Mouse (Mus musculus) heart, embryonic 10.5 days (tissue): Measurements from ENCODE around the gene Vars. TPM values are rescaled to one million over a fixed set of nuclear protein-coding genes. Genes with fewer than 3 reads are reported as not detected.
"Not testable (repeated sequence)": the region's sequence is repeated elsewhere in the genome, so short reads cannot be mapped to it uniquely, and the experiment has no call there.

Source experiments
- DNase-seq: peaks from one replicate; pipeline ENCODE4 v3.0.0-alpha.2; 2017; ENCODE audit warnings: low spot score
- H3K27ac ChIP-seq: fragments of 300-500 bp; sonication (generic); 2 replicates; pipeline ENCODE4 v1.5.1; 2016; ENCODE audit warnings: mild to moderate bottlenecking
- H3K27me3 ChIP-seq: fragments of 300-500 bp; sonication (generic); 2 replicates; pipeline ENCODE4 v1.6.1; 2016; ENCODE audit warnings: mild to moderate bottlenecking; ENCODE audit not compliant: poor library complexity, insufficient read depth, severe bottlenecking
- H3K36me3 ChIP-seq: fragments of 300-500 bp; sonication (generic); 2 replicates; pipeline ENCODE4 v1.6.1; 2016; ENCODE audit warnings: mild to moderate bottlenecking, moderate library complexity
- H3K4me1 ChIP-seq: fragments of 300-500 bp; sonication (generic); 2 replicates; pipeline ENCODE4 v1.6.1; 2016; ENCODE audit warnings: mild to moderate bottlenecking
- H3K4me3 ChIP-seq: fragments of 300-500 bp; sonication (generic); 2 replicates; pipeline ENCODE4 v1.5.1; 2016; ENCODE audit warnings: mild to moderate bottlenecking, moderate library complexity
- H3K9me3 ChIP-seq: fragments of 300-500 bp; sonication (generic); 2 replicates; pipeline ENCODE4 v1.6.1; 2016; ENCODE audit warnings: mild to moderate bottlenecking, moderate library complexity
- WGBS: fragments of 180-500 bp; shearing (Covaris S2); methylation state at CpG from one replicate; pipeline ENCODE4 v1.1.7; 2016; 5-methylcytosine and 5-hydroxymethylcytosine counted together
- polyA plus RNA-seq: library from polyadenylated mRNA; unstranded; fragments of >200 nt; fragmentation: Nextera tagmentation; extraction: Ambion mirVana; gene quantifications from 2 replicates; pipeline ENCODE4 v1.2.1, GENCODE M21; 2016

Gene Vars
- polyA plus RNA-seq, 1 experiment from 2014 or later = 166 TPM

DNA sequence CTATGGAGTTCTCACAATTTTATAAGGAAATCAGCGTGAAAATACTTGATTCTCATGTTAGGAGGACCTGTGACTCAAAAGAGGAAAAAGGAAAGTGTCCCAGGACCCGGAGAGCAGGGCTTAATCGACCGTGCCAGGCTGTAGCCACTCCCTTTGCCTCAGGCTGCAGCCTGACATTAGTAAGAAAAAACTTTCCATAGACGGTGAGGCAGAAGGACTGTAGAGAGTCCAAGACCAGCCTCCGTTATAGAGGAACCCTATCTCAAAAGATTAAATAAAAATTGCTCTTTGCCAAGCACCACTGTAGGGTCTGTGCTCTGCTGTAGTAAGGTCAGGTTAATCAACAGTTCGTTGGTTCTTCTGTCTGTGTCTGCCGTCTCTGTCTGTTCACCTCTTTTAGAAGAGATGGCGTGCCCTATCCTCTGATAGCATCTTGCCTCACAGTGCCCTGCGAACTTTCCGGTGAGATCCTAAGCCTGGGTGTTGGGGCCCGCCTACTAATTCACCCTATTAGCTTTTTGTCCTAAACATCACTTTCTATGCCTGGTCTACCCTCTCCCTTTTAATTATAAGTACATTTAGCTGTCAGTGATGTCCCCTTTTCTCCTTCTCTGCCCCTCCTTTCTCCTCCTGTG, 40.8 kb upstream of the Vars start:
- H3K4me1 ChIP-seq = peaks cover 7% of the 10 kb centered on the region
- peak overlapping the region; percentile 58 for H3K4me3 ChIP-seq
- DNase-seq = no peak
- 10% methylated on average over 12 of the region's 12 CpGs for WGBS
- H3K27ac ChIP-seq = peak overlapping the region; percentile 88
- H3K9me3 ChIP-seq = no peaks in the 10 kb centered on the region
- peaks cover 40% of the 10 kb centered on the region; the same call in 1 of the 2 replicates for H3K27me3 ChIP-seq
- H3K36me3 ChIP-seq = no peaks in the 10 kb centered on the region

DNA sequence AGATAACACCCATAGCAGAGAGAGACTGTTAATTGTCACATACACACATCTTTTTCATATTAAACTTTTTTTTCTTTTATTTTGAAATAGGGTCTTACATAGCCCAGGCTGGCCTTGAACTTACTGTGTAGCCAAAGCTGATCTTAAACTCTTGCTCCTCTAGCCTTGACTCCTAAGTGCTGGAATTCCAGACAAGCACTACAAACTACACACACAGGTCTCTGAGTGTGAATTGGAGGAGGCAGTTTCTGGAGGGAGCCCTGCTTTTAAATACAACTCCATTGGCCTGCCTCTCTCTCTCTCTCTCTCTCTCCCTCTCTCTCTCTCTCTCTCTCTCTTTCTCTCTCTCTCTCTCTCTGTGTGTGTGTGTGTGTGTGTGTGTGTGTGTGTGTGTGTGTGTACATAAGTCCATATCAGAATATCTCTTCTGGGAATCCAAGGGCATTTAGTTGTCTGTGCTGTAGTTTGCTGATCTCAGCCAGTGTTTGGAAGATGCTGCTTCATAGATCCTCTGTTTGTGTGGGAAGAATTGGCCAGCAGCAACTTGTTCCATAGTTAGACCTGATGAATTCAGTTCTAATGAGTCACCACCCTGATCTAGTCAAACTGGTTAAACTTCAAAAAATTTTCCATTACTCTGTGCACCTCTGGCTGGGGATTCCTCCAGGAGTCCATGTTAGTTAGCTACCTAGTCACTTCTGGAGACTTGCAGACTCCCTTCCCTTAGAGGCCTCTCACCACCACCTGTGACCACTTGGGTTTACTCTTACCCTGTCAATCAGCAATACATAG, 39.9 kb upstream of the Vars start:
- H3K27ac ChIP-seq = no peak overlapping the region
- no peak overlapping the region for H3K4me3 ChIP-seq
- peaks cover 33% of the 10 kb centered on the region; the same call in 1 of the 2 replicates for H3K27me3 ChIP-seq
- H3K36me3 ChIP-seq = no peaks in the 10 kb centered on the region
- H3K4me1 ChIP-seq = peaks cover 7% of the 10 kb centered on the region
- DNase-seq = no peak
- H3K9me3 ChIP-seq = no peaks in the 10 kb centered on the region

DNA sequence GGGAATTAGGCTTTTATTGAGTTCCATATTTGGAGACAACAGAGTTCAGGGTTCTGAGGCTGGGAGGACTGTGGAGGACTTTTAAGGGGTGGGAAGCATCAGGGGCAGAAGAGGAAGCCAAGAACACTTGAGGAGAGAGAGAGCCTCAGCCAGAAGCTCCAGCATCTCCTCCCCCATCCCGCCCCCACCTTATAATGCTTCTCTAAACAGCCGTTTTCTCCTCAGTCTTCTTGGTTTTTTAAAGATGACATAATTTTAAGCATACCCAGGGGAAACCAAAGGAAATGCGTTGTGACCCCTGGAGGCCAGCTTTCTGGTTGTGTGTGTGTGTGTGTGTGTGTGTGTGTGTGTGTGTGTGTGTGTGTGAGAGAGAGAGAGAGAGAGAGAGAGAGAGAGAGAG, 38.7 kb upstream of the Vars start:
- H3K9me3 ChIP-seq = no peaks in the 10 kb centered on the region
- H3K4me1 ChIP-seq = peaks cover 7% of the 10 kb centered on the region
- no peak overlapping the region for H3K27ac ChIP-seq
- H3K36me3 ChIP-seq = no peaks in the 10 kb centered on the region
- no peak for DNase-seq
- H3K27me3 ChIP-seq = peaks cover 37% of the 10 kb centered on the region; the same call in 1 of the 2 replicates
- H3K4me3 ChIP-seq = no peak overlapping the region
- WGBS = 22% methylated on average over 3 of the region's 3 CpGs

DNA sequence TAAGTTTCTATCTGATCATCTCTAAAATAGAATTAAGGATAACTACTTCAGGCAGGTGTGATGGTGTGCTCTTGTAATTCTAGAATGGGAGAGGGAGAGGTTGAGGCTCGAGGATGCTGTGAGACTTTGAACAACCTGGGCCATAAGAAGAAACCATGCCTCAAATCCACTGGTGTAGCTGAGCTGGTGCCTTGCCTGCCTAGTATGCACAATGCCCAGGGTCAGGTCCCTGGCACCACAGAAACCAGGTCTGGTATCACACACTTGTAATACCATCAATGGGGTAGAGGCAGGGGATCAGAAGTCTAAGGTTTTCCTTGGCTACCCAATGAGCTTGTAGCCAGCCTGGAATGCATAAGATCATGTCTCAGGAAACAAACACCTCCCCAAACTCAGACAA, 37.9 kb upstream of the Vars start:
- Histone ChIP-seq H3K9me3 (no peaks in the 10 kb centered on the region), H3K36me3 (no peaks in the 10 kb centered on the region), H3K27me3 (peaks cover 44% of the 10 kb centered on the region), H3K27ac (no peak overlapping the region), H3K4me1 (peaks cover 12% of the 10 kb centered on the region), H3K4me3 (no peak overlapping the region)
- DNase-seq = no peak
- 68% methylated on average over 1 of the region's 1 CpGs for WGBS

DNA sequence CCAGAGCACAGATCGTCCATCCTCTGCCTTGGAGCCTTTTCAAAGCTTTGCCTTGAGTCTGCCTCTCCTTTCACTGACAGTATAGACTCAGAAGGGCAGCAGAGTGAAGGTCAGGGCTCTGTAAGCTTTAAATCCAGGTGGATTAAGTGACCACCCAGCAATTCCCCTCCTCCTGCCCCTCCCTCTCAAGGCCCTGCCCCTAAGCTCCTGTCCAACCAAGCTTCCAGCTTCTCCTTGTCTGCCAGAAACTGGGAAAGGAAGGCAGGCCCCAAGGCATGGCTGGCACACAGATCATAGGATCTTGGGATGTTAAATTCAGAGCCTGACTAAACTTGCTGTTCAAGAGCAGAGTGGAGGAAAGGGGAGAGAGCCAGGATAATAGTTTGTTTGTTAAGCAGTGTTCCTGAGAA, 36.1 kb upstream of the Vars start:
- H3K9me3 ChIP-seq = no peaks in the 10 kb centered on the region
- H3K4me3 ChIP-seq = no peak overlapping the region
- H3K27me3 ChIP-seq = peaks cover 62% of the 10 kb centered on the region
- H3K36me3 ChIP-seq = no peaks in the 10 kb centered on the region
- no peak for DNase-seq
- 11% methylated on average over 1 of the region's 1 CpGs for WGBS
- 0 out of 2 replicates have a peak overlapping the region, but pooled peaks have one; percentile 3 for H3K27ac ChIP-seq
- peaks cover 12% of the 10 kb centered on the region for H3K4me1 ChIP-seq

DNA sequence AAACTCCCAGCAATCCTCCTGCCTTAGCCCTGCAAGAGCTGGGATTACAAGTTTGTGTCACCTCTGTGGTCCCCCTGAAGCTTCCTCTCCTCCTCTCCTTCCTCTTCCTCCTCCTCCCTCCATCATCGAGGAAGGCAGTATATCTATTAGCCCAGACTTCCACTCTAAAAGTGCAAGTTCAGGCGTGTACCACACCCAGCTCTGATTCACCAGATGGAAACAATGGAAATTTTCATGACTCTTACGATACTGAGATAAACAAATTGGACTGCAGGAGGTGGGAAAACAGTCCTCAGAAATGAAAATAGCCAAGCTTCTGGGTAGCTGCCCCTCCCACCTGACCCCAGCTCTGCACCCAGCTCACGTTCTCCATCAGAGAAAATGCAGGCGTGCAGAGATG, 35.2 kb upstream of the Vars start:
- Histone ChIP-seq H3K27ac (no peak overlapping the region), H3K27me3 (peaks cover 66% of the 10 kb centered on the region), H3K9me3 (no peaks in the 10 kb centered on the region), H3K36me3 (no peaks in the 10 kb centered on the region), H3K4me1 (peaks cover 6% of the 10 kb centered on the region; the same call in 1 of the 2 replicates), H3K4me3 (no peak overlapping the region)
- 56% methylated on average over 5 of the region's 5 CpGs for WGBS
- no peak for DNase-seq

DNA sequence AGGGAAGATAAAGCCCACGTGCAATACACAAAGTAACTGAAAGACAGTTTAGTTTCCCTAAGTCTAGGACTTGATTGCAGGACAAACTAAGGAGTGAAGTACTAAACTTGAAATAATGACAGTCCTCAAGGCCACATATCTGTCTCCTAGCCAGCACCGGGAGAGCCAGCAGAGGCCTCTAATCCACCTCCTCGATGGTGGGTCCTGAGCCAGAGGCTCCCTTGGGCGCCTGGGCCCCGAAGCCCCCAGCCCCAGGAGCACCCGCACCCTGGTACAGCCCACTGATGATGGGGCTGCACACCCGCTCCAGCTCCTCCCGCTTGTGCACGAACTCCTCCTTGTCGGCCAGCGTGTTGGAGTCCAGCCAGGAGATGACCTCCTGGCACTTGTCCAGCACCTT, 31.0 kb upstream of the Vars start, which contains the start of gene Gm20481:
Gm20481 (plus strand) TSS at position 91 of the 400 bp plus-strand sequence.
- Histone ChIP-seq H3K27me3 (peaks cover 44% of the 10 kb centered on the region), H3K4me1 (peaks cover 15% of the 10 kb centered on the region)
- H3K9me3 ChIP-seq, H3K27ac ChIP-seq, H3K4me3 ChIP-seq, H3K36me3 ChIP-seq, DNase-seq: not testable (repeated sequence)
- 63% methylated on average over 7 of the region's 11 CpGs for WGBS

DNA sequence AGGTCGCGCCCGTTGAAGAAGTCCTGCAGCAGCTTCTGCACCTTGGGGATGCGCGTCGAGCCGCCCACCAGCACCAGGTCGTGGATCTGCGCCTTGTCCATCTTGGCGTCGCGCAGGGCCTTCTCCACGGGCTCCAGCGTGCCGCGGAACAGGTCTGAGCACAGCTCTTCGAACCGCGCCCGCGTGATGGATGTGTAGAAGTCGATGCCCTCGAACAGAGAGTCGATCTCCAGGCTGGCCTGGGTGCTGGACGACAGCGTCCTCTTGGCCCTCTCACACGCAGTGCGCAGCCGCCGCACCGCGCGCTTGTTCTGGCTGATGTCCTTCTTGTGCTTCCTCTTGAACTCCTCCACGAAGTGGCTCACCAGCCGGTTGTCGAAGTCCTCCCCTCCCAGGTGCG, 29.9 kb upstream of the Vars start:
- H3K4me3 ChIP-seq, H3K9me3 ChIP-seq, H3K36me3 ChIP-seq, DNase-seq, H3K27ac ChIP-seq: not testable (repeated sequence)
- WGBS = 30% methylated on average over 19 of the region's 37 CpGs
- Histone ChIP-seq H3K27me3 (peaks cover 42% of the 10 kb centered on the region), H3K4me1 (peaks cover 15% of the 10 kb centered on the region)

DNA sequence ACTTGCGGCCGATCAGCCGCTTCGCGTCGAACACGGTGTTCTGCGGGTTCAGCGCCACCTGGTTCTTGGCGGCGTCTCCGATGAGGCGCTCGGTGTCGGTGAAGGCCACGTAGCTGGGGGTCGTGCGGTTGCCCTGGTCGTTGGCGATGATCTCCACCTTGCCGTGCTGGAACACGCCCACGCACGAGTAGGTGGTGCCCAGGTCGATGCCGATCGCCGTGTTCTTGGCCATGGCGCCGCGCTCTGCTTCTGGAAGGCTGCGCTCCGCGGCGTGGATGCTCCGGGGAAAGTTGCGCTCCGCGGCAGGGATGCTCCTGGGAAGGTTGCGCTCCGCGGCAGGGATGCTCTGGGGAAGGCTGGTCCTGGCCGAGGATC, 29.1 kb upstream of the Vars start:
- peak overlapping the region; percentile 62 for H3K4me3 ChIP-seq
- H3K9me3 ChIP-seq, H3K27ac ChIP-seq, H3K36me3 ChIP-seq, DNase-seq: not testable (repeated sequence)
- 3% methylated on average over 28 of the region's 43 CpGs for WGBS
- H3K4me1 ChIP-seq = peaks cover 15% of the 10 kb centered on the region
- H3K27me3 ChIP-seq = peaks cover 36% of the 10 kb centered on the region

DNA sequence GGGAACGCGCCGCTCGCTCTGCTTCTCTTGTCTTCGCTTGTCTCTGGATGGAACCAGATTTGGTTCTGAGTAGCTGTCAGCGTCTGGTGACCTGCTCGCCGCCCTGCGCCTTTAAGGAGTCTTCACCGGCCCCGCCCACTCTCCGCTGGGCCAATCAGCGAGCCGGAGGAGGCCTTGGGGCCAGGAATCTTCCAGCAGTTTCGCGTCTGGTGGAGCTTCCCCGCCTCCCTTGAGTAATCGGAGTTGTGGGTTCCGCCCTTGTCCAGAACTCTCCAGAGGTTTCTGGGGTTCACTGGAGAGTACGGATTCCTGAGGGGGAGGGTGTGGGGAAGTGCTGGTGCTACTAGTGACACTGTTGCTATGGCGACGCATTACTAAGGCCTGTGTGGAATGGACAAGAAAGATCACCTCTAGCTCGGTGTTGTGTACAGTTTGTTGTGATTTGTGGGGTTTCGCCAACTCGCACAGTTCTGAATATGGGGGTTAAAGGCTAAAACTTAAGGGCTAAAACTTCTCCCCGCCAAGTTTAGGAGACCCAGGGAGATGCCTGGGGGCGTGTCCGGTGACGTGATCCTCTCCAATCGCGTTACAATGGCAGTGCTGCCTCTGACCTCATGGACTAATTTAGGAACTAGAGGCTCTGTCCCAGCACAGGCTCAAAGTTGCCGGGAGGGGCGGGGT, 28.6 kb upstream of the Vars start, which contains the start of the genes Hspa1a and Hspa1l:
Hspa1a (minus strand) TSS at position 88 of the 681 bp plus-strand sequence.
Hspa1l (plus strand) TSS at position 635 of the 681 bp plus-strand sequence.
- peak within 1 kb of the TSS; percentile 87 for H3K27ac ChIP-seq
- not testable (repeated sequence) for H3K9me3 ChIP-seq, H3K36me3 ChIP-seq
- peak within 1 kb of the TSS; percentile 62 for H3K4me3 ChIP-seq
- peak; percentile 91 for DNase-seq
- H3K4me1 ChIP-seq = peaks cover 14% of the 10 kb centered on the region
- peaks cover 31% of the 10 kb centered on the region for H3K27me3 ChIP-seq
- WGBS = 1% methylated on average over 30 of the region's 33 CpGs

DNA sequence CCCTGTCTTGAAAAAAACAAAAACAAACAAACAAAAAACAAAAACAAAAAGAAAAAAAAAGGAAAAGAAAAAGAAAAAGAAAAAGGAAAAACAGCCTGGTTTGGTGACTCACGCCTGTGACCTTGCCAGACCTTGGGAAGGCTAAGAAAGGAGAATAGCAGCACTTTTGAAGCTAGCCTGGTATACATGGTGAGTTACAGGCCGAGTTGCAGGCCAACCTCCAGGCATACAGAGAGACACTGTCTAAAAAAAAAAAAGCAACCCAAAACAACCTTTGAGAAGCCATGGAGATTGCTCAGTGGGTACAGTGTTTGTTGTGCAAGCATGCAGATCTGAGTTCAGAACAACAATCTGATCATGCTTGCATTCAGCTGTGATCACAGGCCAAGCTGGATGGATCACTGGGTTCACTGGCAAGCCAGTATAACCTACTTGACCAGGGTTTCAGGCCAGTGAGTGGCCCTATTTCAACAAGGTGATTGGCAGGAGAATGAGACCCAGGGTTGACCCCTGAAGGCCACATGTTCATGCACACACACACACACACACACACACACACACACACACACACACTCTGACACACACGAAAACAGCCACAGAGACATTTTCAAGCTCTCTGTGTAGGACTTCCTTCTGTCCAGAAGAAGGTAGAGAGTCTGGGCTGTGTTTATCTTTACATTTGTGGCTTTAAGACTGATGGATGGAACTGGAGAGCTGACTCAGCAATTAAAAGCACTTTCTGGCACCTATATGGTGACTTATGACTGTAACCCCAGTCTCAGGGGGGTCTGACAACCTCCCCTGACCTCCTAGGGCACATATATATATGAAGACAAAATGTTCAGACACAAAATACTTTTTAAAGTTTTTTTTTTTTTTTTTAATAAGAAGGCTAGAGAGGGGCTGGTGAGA, 24.9 kb upstream of the Vars start:
- Histone ChIP-seq H3K27ac (no peak overlapping the region), H3K36me3 (peaks cover 6% of the 10 kb centered on the region; the same call in 1 of the 2 replicates), H3K9me3 (no peaks in the 10 kb centered on the region), H3K4me3 (no peak overlapping the region), H3K4me1 (peaks cover 11% of the 10 kb centered on the region), H3K27me3 (peaks cover 4% of the 10 kb centered on the region; the same call in 1 of the 2 replicates)
- 73% methylated on average over 3 of the region's 3 CpGs for WGBS
- no peak for DNase-seq

DNA sequence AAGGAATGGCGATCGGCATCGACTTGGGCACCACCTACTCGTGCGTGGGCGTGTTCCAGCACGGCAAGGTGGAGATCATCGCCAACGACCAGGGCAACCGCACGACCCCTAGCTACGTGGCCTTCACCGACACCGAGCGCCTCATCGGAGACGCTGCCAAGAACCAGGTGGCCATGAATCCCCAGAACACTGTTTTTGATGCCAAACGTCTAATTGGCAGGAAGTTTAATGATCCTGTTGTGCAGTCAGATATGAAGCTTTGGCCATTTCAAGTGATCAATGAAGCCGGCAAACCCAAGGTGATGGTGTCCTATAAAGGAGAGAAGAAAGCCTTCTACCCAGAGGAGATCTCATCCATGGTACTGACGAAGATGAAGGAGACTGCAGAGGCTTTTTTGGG, 23.8 kb upstream of the Vars start:
- Histone ChIP-seq H3K4me3 (no peak overlapping the region), H3K4me1 (peaks cover 13% of the 10 kb centered on the region), H3K36me3 (peaks cover 6% of the 10 kb centered on the region; the same call in 1 of the 2 replicates), H3K9me3 (no peaks in the 10 kb centered on the region), H3K27ac (no peak overlapping the region), H3K27me3 (peaks cover 4% of the 10 kb centered on the region; the same call in 1 of the 2 replicates)
- no peak for DNase-seq
- WGBS = 94% methylated on average over 20 of the region's 20 CpGs
